Mouse (Mus musculus) ES-E14 (cell line): ENCODE measurements around the gene Fry. TPM values are rescaled to one million over a fixed set of nuclear protein-coding genes. Genes with fewer than 3 reads are reported as not detected.

Source experiments
- DNase-seq: peaks from one replicate; pipeline ENCODE4 v3.0.0-alpha.2; 2013; ENCODE audit warnings: low read depth, low spot score
- H3K27ac ChIP-seq: 2 replicates; pipeline ENCODE4 v1.5.1; 2012; ENCODE audit warnings: low read depth, mild to moderate bottlenecking, low read length, moderate library complexity, mixed read lengths; ENCODE audit not compliant: poor library complexity, insufficient read depth, severe bottlenecking
- H3K36me3 ChIP-seq: 2 replicates; pipeline ENCODE4 v1.6.1; 2012; ENCODE audit warnings: mild to moderate bottlenecking, low read length, moderate library complexity, mixed read lengths; ENCODE audit not compliant: control insufficient read depth, poor library complexity, insufficient read depth, severe bottlenecking
- H3K4me1 ChIP-seq, 2 experiments: fragments of 150-350 bp in 1 of 2; sonication (generic) in 1 of 2; 2 replicates each; pipeline ENCODE4 v1.6.1; 2012; ENCODE audit warnings: low read length in 2 of 2, mild to moderate bottlenecking in 1 of 2, mixed read lengths in 1 of 2; ENCODE audit not compliant: control insufficient read depth in 2 of 2, insufficient read depth in 2 of 2, poor library complexity in 1 of 2
- H3K4me3 ChIP-seq, 2 experiments: fragments of 150-350 bp in 1 of 2; sonication (generic) in 1 of 2; 2 replicates each; pipeline ENCODE4 v1.5.1; 2012; ENCODE audit warnings: low read length in 2 of 2, low read depth in 1 of 2, mild to moderate bottlenecking in 1 of 2, mixed read lengths in 1 of 2; ENCODE audit not compliant: insufficient read depth in 1 of 2, poor library complexity in 1 of 2, severe bottlenecking in 1 of 2
- H3K9ac ChIP-seq: 2 replicates; pipeline ENCODE4 v1.6.1; 2012; ENCODE audit warnings: low read depth, mild to moderate bottlenecking, low read length, mixed read lengths; ENCODE audit not compliant: poor library complexity, insufficient read depth, severe bottlenecking
- H3K9me3 ChIP-seq: fragments of 150-350 bp; sonication (generic); 2 replicates; pipeline ENCODE4 v1.6.1; 2012; ENCODE audit warnings: low read depth, mild to moderate bottlenecking, low read length; ENCODE audit not compliant: control insufficient read depth, insufficient read depth
- CHD2 ChIP-seq: IDR thresholded peaks from 2 replicates; pipeline ENCODE4 v1.6.1; 2014; ENCODE audit warnings: mild to moderate bottlenecking, low read depth, low read length, inconsistent platforms
- HCFC1 ChIP-seq: IDR thresholded peaks from 2 replicates; pipeline ENCODE4 v1.6.1; 2012; ENCODE audit warnings: low read length, inconsistent platforms, borderline replicate concordance; ENCODE audit not compliant: insufficient read depth
- MAFK ChIP-seq: IDR thresholded peaks from 2 replicates; pipeline ENCODE4 v1.6.1; 2014; ENCODE audit warnings: mild to moderate bottlenecking, low read depth, low read length, inconsistent platforms; ENCODE audit not compliant: insufficient read depth
- ZC3H11A ChIP-seq: IDR thresholded peaks from 2 replicates; pipeline ENCODE4 v1.6.1; 2012; ENCODE audit warnings: low read depth, mild to moderate bottlenecking, inconsistent platforms, low read length, borderline replicate concordance
- ZNF384 ChIP-seq: IDR thresholded peaks from 2 replicates; pipeline ENCODE4 v1.6.1; 2012; ENCODE audit warnings: low read depth, low read length, inconsistent platforms
- in situ Hi-C, 2 experiments: fragments of 600-800 bp; cut with MboI; formaldehyde crosslinking; loops; one replicate each; pipeline ENCODE4 v1.15.1; 2025; ENCODE audit warnings: low sequenced_read_pairs in 2 of 2, inconsistent platforms in 1 of 2; ENCODE audit not compliant: unreplicated experiment in 2 of 2
- total RNA-seq: library from RNA; depleted of rRNA; stranded (reverse); fragments of 300-350 nt; gene quantifications from 2 replicates; pipeline ENCODE4 v1.2.3, GENCODE M21; 2012

The Fry gene
- total RNA-seq, 1 experiment, result 8.4 TPM

- in situ Hi-C loops, result no loop called here
- DNase-seq, result no peak
These were observed 22.1 kb downstream of the Fry start for GRCm38 (mm10) chr5:150140513-150140912.

GRCm38 (mm10) chr5:150145967-150146366 lies 27.5 kb downstream of the Fry start:
- Histone ChIP-seq H3K4me1 (peaks cover 0 to 2% of the 10 kb centered on the region in 2 experiments; a peak in 1 of 4 replicates), H3K27ac (no peak overlapping the region), H3K9ac (no peak overlapping the region), H3K4me3 (no peak overlapping the region), H3K36me3 (no peaks in the 10 kb centered on the region), H3K9me3 (no peaks in the 10 kb centered on the region)
- in situ Hi-C loops, result no loop called here
- TF ChIP-seq MAFK (no peak), HCFC1 (no peak), ZC3H11A (no peak), ZNF384 (no peak), CHD2 (no peak)
- DNase-seq, result no peak

More at GRCm38 (mm10) chr5:150140513-150140912, 22.1 kb downstream of the Fry start:
- peaks cover 0 to 4% of the 10 kb centered on the region in 2 experiments; a peak in 1 of 4 replicates for H3K4me1 ChIP-seq
- TF ChIP-seq ZNF384 (no peak), ZC3H11A (no peak), CHD2 (no peak), HCFC1 (no peak), MAFK (no peak)
- no peak overlapping the region for H3K9ac ChIP-seq
- H3K9me3 ChIP-seq, result no peaks in the 10 kb centered on the region
- H3K36me3 ChIP-seq, result no peaks in the 10 kb centered on the region
- H3K4me3 ChIP-seq, result no peak overlapping the region
- no peak overlapping the region for H3K27ac ChIP-seq

GRCm38 (mm10) chr5:150146612-150147011 lies 28.2 kb downstream of the Fry start:
- Histone ChIP-seq H3K4me1 (peaks cover 0 to 2% of the 10 kb centered on the region in 2 experiments; a peak in 1 of 4 replicates), H3K9me3 (no peaks in the 10 kb centered on the region), H3K4me3 (no peak overlapping the region), H3K9ac (no peak overlapping the region), H3K36me3 (no peaks in the 10 kb centered on the region), H3K27ac (no peak overlapping the region)
- no peak for DNase-seq
- in situ Hi-C loops, result no loop called here
- TF ChIP-seq ZC3H11A (no peak), ZNF384 (no peak), CHD2 (no peak), MAFK (no peak), HCFC1 (no peak)

GRCm38 (mm10) chr5:150149725-150150124 lies 31.3 kb downstream of the Fry start:
- Histone ChIP-seq H3K36me3 (no peaks in the 10 kb centered on the region), H3K4me1 (peaks cover 0 to 2% of the 10 kb centered on the region in 2 experiments; a peak in 1 of 4 replicates), H3K27ac (no peak overlapping the region), H3K4me3 (no peak overlapping the region), H3K9ac (no peak overlapping the region), H3K9me3 (no peaks in the 10 kb centered on the region)
- in situ Hi-C loops, result no loop called here
- no peak for TF ChIP-seq ZC3H11A
- no peak for DNase-seq

- H3K9ac ChIP-seq, result no peak overlapping the region
- H3K4me3 ChIP-seq, result no peak overlapping the region
- H3K36me3 ChIP-seq, result no peaks in the 10 kb centered on the region
- no peak overlapping the region for H3K27ac ChIP-seq
- H3K9me3 ChIP-seq, result no peaks in the 10 kb centered on the region
- no peak for TF ChIP-seq CHD2
- no peak for TF ChIP-seq ZNF384
- TF ChIP-seq MAFK, result no peak
- TF ChIP-seq HCFC1, result no peak
- no peak for TF ChIP-seq ZC3H11A
- peaks cover 0 to 2% of the 10 kb centered on the region in 2 experiments; a peak in 1 of 4 replicates for H3K4me1 ChIP-seq
- in situ Hi-C loops, result no loop called here
- DNase-seq, result no peak
These were observed 32.5 kb downstream of the Fry start for GRCm38 (mm10) chr5:150150986-150151385.
